Mouse (Mus musculus): ENCODE measurements around the gene Fyb.

Gene Fyb

DNA sequence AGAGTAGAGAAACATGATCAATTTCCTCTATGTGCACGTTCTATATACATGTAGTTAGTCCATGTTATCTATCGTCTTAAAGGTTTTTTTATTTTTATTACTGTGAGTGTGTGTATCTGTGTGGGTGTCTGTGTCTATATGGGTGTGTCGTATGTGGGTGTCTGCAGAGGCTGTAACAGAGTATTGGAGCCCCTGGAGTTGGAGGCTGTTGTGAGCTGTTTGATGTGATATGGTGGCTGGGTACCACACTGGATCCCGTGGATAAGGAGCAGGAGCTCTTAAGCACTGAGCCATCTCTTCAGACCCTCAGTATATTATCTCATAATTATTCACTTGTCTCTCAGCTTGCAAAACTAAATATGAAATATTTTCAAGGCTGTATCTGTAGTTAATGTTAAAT is 135.4 kb downstream of the Fyb start:
- H3K9me3 ChIP-seq (ENCODE audit: low read length): no peaks in the 10 kb centered on the region
- no peak overlapping the region for H3K4me3 ChIP-seq (replicated peaks; ENCODE audit: low read length)
- peaks cover 12% of the 10 kb centered on the region for H3K27me3 ChIP-seq (ENCODE audit: insufficient read depth, low read length)
- H3K4me1 ChIP-seq (replicated peaks; ENCODE audit: low read depth, low read length): peaks cover 28% of the 10 kb centered on the region
- H3K36me3 ChIP-seq (ENCODE audit: insufficient read depth, low read length): no peaks in the 10 kb centered on the region
- TF ChIP-seq POU5F1 (IDR thresholded peaks at IDR 0.05; ENCODE audit: borderline replicate concordance, low read length): no peak
- TF ChIP-seq NANOG (IDR thresholded peaks at IDR 0.05; ENCODE audit: borderline replicate concordance, low read length): no peak
- no peak for TF ChIP-seq CTCF (conservative IDR thresholded peaks at IDR 0.05; ENCODE audit: low read length)

DNA sequence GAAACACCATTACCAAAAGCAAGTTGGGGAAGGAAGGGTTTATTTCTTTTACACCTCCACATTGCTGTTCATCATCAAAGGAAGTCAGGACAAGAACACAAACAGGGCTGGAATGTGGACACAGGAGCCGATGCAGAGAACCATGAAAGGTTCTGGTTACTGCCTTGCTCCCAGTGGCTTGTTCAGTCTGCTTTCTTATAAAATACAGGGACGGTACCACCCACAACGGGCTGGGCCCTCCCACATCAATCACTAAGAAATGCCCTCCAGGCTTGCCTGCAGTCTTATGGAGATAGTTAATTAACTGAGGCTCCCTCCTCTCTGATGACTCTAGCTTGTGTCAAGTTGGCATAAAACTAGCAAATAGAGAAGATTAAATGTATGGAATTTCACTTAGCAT is 139.3 kb downstream of the Fyb start:
- Histone ChIP-seq H3K4me3 (replicated peaks; ENCODE audit: low read length) (no peak overlapping the region), H3K36me3 (ENCODE audit: insufficient read depth, low read length) (no peaks in the 10 kb centered on the region), H3K4me1 (replicated peaks; ENCODE audit: low read depth, low read length) (peaks cover 53% of the 10 kb centered on the region), H3K27me3 (ENCODE audit: insufficient read depth, low read length) (no peaks in the 10 kb centered on the region), H3K9me3 (ENCODE audit: low read length) (no peaks in the 10 kb centered on the region)
- TF ChIP-seq POU5F1 (IDR thresholded peaks at IDR 0.05; ENCODE audit: borderline replicate concordance, low read length) (no peak), CTCF (conservative IDR thresholded peaks at IDR 0.05; ENCODE audit: low read length) (no peak), NANOG (IDR thresholded peaks at IDR 0.05; ENCODE audit: borderline replicate concordance, low read length) (no peak)

DNA sequence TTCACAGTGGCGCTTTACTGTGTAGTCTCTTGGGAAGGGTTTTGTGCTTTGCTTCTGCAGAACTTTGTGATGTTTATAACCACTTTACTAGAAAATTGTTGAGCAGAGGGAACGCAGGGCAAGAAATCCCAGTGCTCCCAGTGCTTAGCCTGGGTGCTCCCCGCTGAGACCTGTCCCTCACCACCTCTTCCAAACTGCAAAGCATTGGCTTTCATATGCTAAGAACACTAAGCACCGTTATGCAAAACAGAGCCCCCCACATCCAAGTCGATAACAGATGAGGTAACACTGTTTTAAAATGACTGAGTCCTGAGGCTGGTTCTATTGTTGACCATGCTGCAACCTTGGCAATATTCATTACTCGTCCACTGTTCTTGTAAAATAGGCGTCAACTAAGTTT is 141.3 kb downstream of the Fyb start:
- no peaks in the 10 kb centered on the region for H3K9me3 ChIP-seq (ENCODE audit: low read length)
- peaks cover 71% of the 10 kb centered on the region for H3K4me1 ChIP-seq (replicated peaks; ENCODE audit: low read depth, low read length)
- H3K27me3 ChIP-seq (ENCODE audit: insufficient read depth, low read length): no peaks in the 10 kb centered on the region
- TF ChIP-seq POU5F1 (IDR thresholded peaks at IDR 0.05; ENCODE audit: borderline replicate concordance, low read length) (no peak), NANOG (IDR thresholded peaks at IDR 0.05; ENCODE audit: borderline replicate concordance, low read length) (no peak), CTCF (conservative IDR thresholded peaks at IDR 0.05; ENCODE audit: low read length) (no peak)
- no peak overlapping the region for H3K4me3 ChIP-seq (replicated peaks; ENCODE audit: low read length)
- no peaks in the 10 kb centered on the region for H3K36me3 ChIP-seq (ENCODE audit: insufficient read depth, low read length)

DNA sequence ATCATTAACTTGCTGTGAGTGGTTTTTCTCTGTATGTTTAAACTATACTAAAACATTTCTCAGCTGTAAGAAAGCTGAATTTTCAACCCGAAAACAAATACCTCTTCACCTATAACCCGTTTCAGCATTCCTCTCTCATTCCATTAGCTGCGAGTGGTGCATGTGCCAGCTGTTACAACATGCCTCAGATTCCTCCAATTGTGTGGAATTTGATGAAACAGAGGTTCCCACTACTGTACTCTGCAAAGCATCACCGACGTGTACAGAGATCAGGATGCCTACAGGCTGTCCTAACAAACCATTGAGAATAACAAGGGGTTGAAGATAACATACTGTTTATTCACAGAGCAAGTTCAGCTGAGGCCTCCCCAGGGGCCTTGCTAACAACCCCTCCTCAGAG is 143.4 kb downstream of the Fyb start:
- Histone ChIP-seq H3K36me3 (ENCODE audit: insufficient read depth, low read length) (no peaks in the 10 kb centered on the region), H3K27me3 (ENCODE audit: insufficient read depth, low read length) (no peaks in the 10 kb centered on the region), H3K4me1 (replicated peaks; ENCODE audit: low read depth, low read length) (peaks cover 82% of the 10 kb centered on the region), H3K4me3 (replicated peaks; ENCODE audit: low read length) (no peak overlapping the region), H3K9me3 (ENCODE audit: low read length) (peaks cover under 1% of the 10 kb centered on the region)
- TF ChIP-seq POU5F1 (IDR thresholded peaks at IDR 0.05; ENCODE audit: borderline replicate concordance, low read length) (no peak), NANOG (IDR thresholded peaks at IDR 0.05; ENCODE audit: borderline replicate concordance, low read length) (no peak), CTCF (conservative IDR thresholded peaks at IDR 0.05; ENCODE audit: low read length) (no peak)

DNA sequence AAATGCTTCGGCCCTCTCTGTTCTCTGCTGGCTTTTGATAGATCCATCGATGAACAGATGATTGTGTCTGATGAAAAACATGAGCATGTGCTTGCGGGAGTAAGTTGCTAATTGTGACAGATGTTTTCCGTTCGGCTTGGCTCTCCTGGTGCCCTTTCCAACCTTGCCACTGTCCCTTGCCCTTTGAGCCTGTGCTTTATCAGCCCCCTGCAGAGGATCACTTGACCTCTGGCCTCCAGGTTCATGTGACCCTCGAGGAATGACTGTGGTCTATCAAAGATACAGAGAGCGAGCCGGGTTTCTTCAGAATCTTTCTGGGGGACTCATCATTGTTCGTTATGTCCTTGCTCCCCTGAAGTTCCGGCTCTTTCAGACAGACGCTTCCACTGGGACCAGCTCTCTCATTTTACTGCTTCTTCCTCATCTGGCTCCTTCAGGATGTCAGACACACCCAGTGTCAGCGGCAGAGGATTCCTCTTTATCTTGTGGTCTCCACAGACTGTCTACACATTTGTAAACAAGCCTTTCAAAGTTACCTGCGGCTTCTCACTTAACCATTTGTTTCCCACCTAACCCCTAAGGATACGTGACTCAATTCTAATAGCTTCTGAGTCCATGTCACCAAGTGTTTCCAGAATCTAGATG is 146.3 kb downstream of the Fyb start:
- TF ChIP-seq NANOG (IDR thresholded peaks at IDR 0.05; ENCODE audit: borderline replicate concordance, low read length) (no peak), POU5F1 (IDR thresholded peaks at IDR 0.05; ENCODE audit: borderline replicate concordance, low read length) (no peak), CTCF (conservative IDR thresholded peaks at IDR 0.05; ENCODE audit: low read length) (no peak)
- H3K4me1 ChIP-seq (replicated peaks; ENCODE audit: low read depth, low read length): peaks cover 58% of the 10 kb centered on the region
- H3K9me3 ChIP-seq (ENCODE audit: low read length): peaks cover 25% of the 10 kb centered on the region
- H3K27me3 ChIP-seq (ENCODE audit: insufficient read depth, low read length): no peaks in the 10 kb centered on the region
- H3K36me3 ChIP-seq (ENCODE audit: insufficient read depth, low read length): no peaks in the 10 kb centered on the region
- no peak overlapping the region; the same call in 1 of the 2 replicates for H3K4me3 ChIP-seq (replicated peaks; ENCODE audit: low read length)

DNA sequence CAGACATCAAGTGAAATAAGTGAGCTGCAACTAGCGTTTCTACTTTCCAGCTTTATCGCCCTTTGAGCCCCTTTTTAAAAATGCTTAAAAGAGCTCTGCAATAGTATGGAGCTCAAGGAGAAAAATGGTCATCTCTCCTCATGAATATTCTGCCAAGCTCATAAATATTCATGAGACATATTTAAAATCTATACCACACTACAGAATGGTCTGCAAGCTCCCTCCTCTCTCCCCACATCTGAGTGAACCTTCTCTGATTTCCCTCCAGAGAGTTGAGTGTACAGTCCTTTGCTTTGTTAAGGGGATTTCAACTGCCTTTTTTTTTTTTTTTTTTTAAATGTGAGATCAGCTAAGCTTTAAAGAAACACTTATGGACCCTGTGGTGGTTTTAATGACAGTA is 155.8 kb downstream of the Fyb start:
- Histone ChIP-seq H3K9me3 (ENCODE audit: low read length) (peaks cover 9% of the 10 kb centered on the region; the same call in 1 of the 2 replicates), H3K4me3 (replicated peaks; ENCODE audit: low read length) (no peak overlapping the region), H3K4me1 (replicated peaks; ENCODE audit: low read depth, low read length) (no peaks in the 10 kb centered on the region), H3K27me3 (ENCODE audit: insufficient read depth, low read length) (no peaks in the 10 kb centered on the region), H3K36me3 (ENCODE audit: insufficient read depth, low read length) (no peaks in the 10 kb centered on the region)
- no peak for TF ChIP-seq POU5F1 (IDR thresholded peaks at IDR 0.05; ENCODE audit: borderline replicate concordance, low read length)
- no peak for TF ChIP-seq CTCF (conservative IDR thresholded peaks at IDR 0.05; ENCODE audit: low read length)
- TF ChIP-seq NANOG (IDR thresholded peaks at IDR 0.05; ENCODE audit: borderline replicate concordance, low read length): no peak

DNA sequence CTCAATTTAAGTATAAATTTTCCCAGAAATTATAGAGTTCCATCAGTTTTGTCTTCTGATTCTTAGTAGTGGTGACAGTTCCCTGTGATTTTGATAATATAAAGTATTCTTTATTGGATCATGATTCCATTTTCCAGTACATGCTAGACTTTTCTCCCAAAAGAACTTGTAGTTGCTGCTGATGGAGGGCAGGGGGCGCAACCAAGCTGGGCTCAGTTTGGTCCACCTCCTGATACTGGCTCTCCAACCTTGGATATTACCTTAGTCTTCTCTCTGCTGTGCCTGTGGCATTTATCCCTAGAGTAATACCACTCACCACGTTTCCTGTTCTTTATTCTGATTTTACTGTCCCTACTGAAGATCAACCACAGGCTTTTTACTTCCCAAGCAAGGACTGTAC is 179.5 kb downstream of the Fyb start:
- no peaks in the 10 kb centered on the region for H3K36me3 ChIP-seq (ENCODE audit: insufficient read depth, low read length)
- 0 out of 2 replicates have a peak, but pooled peaks cover 6% of the 10 kb centered on the region for H3K27me3 ChIP-seq (ENCODE audit: insufficient read depth, low read length)
- no peaks in the 10 kb centered on the region for H3K4me1 ChIP-seq (replicated peaks; ENCODE audit: low read depth, low read length)
- H3K4me3 ChIP-seq (replicated peaks; ENCODE audit: low read length): no peak overlapping the region
- TF ChIP-seq CTCF (conservative IDR thresholded peaks at IDR 0.05; ENCODE audit: low read length) (peak; percentile 47), POU5F1 (IDR thresholded peaks at IDR 0.05; ENCODE audit: borderline replicate concordance, low read length) (no peak)
- peaks cover 2% of the 10 kb centered on the region; the same call in 1 of the 2 replicates for H3K9me3 ChIP-seq (ENCODE audit: low read length)

DNA sequence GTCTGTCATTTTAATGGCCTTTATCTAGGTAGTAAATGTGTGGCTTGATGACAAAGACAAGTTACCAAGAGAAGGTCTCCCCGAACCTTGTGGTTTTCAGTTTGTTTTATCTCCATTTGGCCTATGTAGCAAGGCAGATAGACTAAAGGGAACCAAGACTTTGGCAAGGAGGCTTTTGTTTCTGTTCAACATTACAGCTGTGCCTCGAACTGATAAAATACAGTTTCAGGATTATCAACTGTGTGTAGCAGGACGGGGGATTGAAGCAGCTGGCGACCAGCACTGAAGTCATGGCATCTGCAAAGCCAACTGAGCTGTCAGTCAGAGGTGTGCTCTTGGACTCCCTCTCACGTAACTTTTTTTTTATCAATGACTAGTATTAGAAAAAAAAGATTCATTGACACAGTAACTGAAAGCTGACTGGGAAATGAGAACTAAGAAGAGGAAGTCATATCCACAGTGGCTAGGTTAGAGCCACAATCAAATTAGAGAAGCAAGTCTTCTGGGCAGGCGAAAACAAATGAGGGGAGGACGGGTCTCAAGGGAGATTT is 182.8 kb downstream of the Fyb start:
- Histone ChIP-seq H3K4me1 (replicated peaks; ENCODE audit: low read depth, low read length) (peaks cover 11% of the 10 kb centered on the region), H3K9me3 (ENCODE audit: low read length) (no peaks in the 10 kb centered on the region), H3K36me3 (ENCODE audit: insufficient read depth, low read length) (no peaks in the 10 kb centered on the region), H3K27me3 (ENCODE audit: insufficient read depth, low read length) (0 out of 2 replicates have a peak, but pooled peaks cover 6% of the 10 kb centered on the region), H3K4me3 (replicated peaks; ENCODE audit: low read length) (no peak overlapping the region)
- TF ChIP-seq NANOG (IDR thresholded peaks at IDR 0.05; ENCODE audit: borderline replicate concordance, low read length) (no peak), CTCF (conservative IDR thresholded peaks at IDR 0.05; ENCODE audit: low read length) (no peak), POU5F1 (IDR thresholded peaks at IDR 0.05; ENCODE audit: borderline replicate concordance, low read length) (no peak)
